Mouse (Mus musculus) bone marrow, adult 2 months (tissue): Measurements from ENCODE around the gene Tmem56.

Experiments used
- CTCF ChIP-seq: fragments of 200-500 bp; IDR thresholded peaks from 2 replicates; pipeline ENCODE4 v1.5.1; 2011; ENCODE audit warnings: low read length, control low read depth; ENCODE audit not compliant: control insufficient read depth, insufficient read depth
- POLR2A ChIP-seq: fragments of 200-500 bp; IDR thresholded peaks from 2 replicates; pipeline ENCODE4 v1.6.1; 2011; ENCODE audit warnings: low read depth, mild to moderate bottlenecking, control low read depth, low read length, borderline replicate concordance; ENCODE audit not compliant: control insufficient read depth

GRCm38 (mm10) chr3:121172718-121173117 is 110.2 kb downstream of the Tmem56 start:
- TF ChIP-seq POLR2A (no peak), CTCF (no peak)
